Mouse (Mus musculus): ENCODE data around the gene Ube4b. TPM values are rescaled to one million over a fixed set of nuclear protein-coding genes. Genes with fewer than 3 reads are reported as not detected.
A peak's percentile ranks its signal among the peaks of the same experiment; 100 is the strongest.
"Not testable (repeated sequence)": the region's sequence is repeated elsewhere in the genome, so short reads cannot be mapped to it uniquely, and the experiment has no call there.

Ube4b gene
- total RNA-seq, 2 experiments from 2014 or later = 93.9 to 103 TPM

DNA sequence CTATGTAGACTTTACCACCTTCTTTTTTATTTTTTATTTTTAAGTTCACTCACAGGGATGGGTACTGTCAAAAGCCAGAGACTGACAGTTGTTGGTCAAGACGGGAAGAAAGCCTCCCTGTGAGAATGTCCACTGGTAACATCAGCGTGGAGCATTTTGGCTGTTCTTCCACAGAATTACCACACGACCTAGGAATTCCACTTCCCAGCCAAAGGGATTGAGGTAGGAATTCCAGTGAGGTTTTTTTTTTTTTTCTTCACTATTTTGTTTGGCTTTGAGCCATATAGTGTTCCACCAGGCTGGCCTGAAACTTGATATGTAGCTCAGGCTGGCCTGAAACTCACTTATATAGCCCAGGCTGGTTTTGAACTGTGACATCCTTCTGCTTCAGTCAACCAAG is 15.9 kb upstream of the Ube4b start:
- intact Hi-C loops (cut with DNase I) = no loop called here
- DNase-seq (ENCODE audit: low spot score in 2 of 2) = no peak

DNA sequence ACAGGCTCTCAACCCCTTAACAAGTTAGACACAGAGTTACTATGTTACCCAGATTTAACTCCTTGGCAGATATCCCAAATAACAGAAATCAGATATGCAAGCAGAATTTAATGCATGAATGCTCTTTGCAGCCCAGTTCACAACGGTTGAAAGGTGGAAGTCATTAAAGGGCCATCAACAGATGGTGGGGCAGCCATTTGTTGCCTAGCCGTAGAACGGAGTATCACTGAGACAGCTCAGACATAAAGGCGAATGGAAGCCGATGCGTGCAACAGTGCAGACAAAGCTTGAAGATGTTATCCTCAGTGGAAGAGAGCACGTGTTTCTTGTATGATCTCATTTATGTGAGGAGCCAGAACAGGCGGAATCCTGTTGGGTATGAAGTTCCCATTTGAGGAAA is 14.0 kb upstream of the Ube4b start:
- intact Hi-C loops (cut with DNase I) = no loop called here
- DNase-seq (ENCODE audit: low spot score in 2 of 2) = no peak

DNA sequence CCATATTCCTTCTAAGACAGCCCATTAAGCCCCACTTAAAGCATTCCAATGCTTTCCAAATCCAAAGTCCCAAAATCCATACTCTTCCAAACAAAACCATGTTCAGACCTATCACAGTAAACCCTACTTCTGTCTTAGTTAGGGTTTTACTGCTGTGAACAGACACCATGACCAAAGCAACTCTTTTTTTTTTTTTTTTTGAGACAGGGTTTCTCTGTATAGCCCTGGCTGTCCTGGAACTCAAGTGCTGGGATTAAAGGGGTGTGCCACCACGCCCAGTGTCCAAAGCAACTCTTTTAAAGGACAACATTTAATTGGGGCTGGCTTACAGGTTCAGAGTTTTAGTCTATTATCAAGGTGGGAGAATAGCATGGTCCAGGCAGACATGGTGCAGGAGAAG is 5.3 kb upstream of the Ube4b start:
- DNase-seq (ENCODE audit: low spot score in 2 of 2); intact Hi-C loops (cut with DNase I): not testable (repeated sequence)

DNA sequence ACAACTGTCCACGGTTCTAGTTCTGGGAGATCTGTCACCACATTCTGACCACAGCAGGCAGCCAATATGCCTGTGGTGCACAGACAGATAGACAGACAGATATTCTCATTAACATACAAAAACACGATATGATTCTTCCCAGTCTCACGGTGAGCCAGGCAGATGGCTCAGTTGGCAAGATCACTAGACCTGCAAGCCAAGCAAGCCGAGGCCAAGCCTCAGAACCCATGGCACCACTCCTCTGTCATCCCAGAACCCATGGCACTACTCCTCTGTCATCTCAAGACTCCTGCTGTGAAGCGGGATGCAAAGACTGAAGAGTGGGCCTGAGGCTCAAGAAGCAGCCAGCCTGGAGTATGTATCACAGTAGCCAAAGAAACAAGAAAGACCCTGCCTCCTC is 3.0 kb upstream of the Ube4b start:
- no peak for DNase-seq (ENCODE audit: low spot score in 2 of 2)
- intact Hi-C loops (cut with DNase I) = no loop called here

DNA sequence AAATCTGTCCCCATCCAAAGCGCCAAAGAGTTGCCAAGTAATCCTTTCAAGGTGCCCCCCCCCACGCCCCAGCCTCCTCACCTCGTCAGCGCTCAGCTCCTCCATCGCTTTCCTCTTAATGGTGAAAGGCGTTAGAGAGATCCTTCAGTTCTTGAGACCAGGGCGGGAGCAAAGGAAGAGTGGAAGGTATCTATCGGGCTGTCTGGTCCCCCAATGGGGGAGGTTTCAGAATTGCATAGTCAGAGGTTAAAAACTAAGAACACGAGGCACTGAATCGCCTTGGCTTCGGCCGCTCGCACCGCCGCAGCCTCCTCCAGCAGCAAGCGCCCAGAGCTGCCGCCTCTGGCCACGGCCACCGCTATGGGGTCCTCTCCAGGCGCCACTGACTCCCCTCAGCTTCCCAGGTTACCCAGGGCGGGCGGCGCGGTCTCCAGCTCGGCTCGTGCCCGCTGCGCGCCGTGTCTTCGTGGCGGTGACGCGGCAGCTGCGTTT is 702 bp downstream of the Ube4b start:
- intact Hi-C loops (cut with DNase I) = loop anchor here (1.0 to 2.0 kb wide), 2 partner anchors 19 to 27 kb away; no protein-coding TSS in a partner anchor
- DNase-seq (ENCODE audit: low spot score in 2 of 2) = peak in 1 of 2 experiments; percentile 45

DNA sequence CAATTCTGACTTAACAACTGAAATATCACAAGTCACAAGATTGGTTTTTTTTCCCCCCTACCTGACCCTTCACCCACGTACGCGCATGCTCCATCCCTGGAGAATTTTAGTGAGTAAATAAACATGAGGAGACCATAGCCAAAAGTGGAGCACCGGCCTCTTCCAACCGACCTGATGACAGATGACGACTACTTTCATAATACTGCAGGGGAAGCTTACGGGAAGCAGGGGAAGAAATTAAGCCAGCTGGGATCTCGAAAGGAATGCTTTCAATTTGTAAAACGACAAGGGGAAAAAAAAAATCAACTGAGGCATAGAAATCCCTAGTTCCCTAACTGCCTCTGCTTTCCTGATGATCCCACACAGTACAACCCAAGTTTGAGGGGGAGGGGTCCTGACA is 1.8 kb downstream of the Ube4b start:
- intact Hi-C loops (cut with DNase I) = no loop called here
- DNase-seq (ENCODE audit: low spot score in 2 of 2) = no peak

DNA sequence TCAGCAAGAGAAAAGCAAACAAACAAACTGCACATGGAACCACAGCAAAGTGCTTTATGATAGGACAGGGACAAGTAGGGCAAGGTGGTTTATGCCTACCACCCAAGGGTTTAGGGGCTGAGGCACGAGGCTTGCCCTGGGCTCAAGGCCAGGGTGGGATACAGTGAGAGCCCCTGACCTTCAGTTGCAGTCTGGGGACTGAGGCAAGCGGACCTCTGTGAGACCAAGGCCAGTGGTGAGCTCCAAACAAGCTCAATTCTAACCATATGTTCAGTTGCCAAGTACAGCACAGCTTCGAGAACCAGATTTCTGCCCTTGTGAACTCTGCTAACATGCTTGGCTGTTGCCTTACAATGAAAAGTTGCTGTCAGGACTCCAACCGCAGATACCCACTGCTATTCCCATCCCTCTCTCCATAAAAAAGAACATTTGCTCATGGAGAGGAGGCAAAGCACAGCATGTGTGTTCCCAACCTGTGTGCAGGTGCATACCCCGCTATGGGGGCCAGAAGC is 8.6 kb downstream of the Ube4b start:
- no peak for DNase-seq (ENCODE audit: low spot score in 2 of 2)
- intact Hi-C loops (cut with DNase I) = no loop called here

DNA sequence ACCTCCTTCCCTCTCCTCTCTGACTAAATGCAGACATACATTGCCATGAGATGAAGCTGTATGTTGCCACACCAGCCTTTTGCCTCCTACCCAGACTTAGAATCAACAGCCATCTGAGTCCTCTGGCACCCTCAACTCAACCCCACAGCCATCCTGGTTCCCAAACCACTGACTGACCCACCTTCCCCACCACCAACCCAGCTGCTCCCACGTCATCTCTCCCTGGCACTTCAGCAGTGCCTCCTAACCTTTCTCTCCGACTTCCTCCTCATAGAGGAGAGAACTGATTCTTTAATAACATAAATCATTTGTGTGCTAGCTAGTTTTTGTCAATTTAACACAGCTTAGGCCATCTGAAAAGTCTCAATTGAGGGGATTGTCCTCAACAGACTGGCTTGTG is 9.6 kb downstream of the Ube4b start:
- intact Hi-C loops (cut with DNase I) = no loop called here

DNA sequence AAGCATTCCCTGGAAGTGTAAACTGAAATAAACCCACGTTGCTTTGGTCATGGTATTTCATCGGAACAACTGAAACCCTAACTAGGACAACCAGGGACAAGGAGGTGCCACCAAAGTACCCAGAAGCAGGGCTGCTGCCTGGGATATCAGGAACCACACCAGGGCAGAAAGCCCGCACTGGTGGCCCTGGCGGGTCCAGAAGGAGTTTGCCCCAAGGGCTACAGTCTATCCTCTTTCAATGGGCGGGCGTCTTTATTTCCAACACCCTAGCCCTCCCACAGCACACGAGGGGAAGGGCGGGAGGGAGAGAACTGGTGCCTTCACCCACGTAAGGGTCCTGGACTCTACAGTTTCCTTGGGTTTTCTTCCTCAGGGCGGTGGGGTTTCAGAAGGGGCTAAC is 10.1 kb downstream of the Ube4b start:
- no peak for DNase-seq (ENCODE audit: low spot score in 2 of 2)
- intact Hi-C loops (cut with DNase I) = no loop called here

More for the DNA sequence above, 9.6 kb downstream of the Ube4b start:
- no peak for DNase-seq (ENCODE audit: low spot score in 2 of 2)

DNA sequence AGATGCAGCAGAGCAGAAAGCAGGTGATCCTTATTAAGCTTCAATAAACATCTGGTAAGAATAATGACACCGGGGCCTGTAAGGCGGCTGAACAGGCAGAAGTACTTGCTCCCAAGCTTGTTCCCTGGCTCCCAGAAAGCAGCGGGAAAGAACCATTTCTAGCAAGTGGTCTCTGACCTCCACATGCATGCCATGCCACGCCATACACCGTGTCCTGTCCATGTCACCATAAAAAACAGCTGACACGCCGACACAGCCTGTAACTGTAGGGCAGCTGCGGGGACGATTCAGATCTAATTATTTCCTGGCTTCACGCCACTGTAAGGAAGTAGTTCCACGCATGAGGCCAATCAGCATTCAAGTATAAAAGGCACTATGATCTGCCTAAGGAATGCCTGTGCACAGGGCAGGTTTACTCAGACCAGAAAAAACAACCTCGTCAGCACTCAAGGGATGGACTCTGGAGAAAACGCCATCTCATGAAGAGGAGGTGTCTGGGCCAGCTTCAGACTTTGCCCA is 10.8 kb downstream of the Ube4b start:
- intact Hi-C loops (cut with DNase I) = no loop called here

DNA sequence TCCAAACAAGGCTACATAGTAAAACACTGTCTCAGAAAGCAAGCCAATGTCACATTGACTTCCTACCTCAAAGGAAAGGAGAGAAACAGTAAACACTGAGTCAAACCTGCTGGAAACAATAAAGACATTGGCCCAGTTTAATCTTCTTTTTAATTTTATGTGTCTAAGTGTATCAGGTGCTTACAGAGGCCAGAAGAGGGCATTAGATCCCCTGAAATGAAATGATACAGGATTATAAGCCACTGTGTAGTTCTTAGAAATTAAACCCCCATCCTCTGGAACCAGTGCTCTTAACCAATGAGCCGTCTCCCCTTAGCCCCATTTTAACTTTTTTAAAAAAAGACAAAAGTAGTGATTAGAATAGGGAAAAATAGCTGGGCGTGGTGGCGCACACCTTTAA is 12.3 kb downstream of the Ube4b start:
- DNase-seq (ENCODE audit: low spot score in 2 of 2) = no peak
- intact Hi-C loops (cut with DNase I) = no loop called here

More for the DNA sequence above, 10.8 kb downstream of the Ube4b start:
- no peak for DNase-seq (ENCODE audit: low spot score in 2 of 2)

DNA sequence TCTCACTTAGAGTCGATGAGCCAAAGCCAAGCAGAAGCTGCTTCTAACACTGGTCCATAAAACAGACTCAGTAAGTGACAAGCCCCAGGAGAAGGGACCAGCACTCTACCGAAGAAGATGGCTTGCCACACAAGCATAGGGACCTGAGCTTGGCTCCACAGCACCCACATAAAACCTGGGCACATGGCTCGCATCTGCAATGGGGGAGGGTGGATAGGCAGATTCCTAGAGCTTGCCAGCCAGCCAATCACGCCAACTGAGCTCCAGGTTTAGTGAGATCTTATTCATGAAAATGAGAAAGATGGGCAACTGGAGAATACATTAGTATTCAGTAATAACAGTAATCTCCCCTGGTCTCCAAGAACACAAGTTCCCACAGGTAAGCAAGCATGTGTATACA is 16.8 kb downstream of the Ube4b start:
- intact Hi-C loops (cut with DNase I) = no loop called here
- DNase-seq (ENCODE audit: low spot score in 2 of 2) = peak in 1 of 2 experiments; percentile 54

DNA sequence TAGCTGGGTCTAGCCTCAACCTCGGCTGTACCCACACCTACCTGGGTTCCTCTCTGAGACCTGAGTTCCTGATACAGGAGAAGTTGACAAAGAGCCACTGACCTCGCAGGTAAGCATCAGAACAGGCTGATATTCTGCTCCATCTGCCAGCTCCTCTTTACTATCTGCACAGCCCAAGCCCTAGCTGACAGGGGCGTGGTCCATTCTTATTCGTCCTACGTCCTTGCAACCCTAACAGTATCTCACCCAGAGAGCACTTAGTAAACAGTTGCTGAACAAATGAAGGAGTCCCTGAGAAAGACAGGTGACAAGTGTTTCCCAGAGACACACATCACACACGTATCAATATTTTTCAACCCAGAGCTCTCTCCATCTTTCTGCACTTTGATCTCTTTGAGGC is 18.2 kb downstream of the Ube4b start:
- intact Hi-C loops (cut with DNase I) = no loop called here
- DNase-seq (ENCODE audit: low spot score in 2 of 2) = no peak

DNA sequence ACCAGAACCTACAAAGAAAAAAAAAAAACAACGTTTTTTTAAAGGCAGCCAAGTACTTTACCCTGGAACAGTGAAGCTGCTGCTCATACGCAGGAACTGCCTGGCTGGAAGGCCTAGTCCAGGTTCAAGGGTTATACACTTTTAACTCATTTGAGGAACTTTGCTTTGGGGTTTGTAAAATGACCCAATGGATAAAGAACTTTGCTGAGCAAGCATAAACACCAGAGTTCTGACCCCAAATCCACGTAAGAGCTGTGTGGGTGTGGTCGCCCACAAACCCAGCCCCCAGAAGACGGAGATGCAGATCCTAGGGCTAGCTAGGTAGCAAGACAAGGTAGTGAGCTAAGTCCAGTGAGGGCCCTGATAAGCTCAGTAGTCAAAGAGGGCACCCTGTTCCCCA is 19.1 kb downstream of the Ube4b start:
- no peak for DNase-seq (ENCODE audit: low spot score in 2 of 2)

DNA sequence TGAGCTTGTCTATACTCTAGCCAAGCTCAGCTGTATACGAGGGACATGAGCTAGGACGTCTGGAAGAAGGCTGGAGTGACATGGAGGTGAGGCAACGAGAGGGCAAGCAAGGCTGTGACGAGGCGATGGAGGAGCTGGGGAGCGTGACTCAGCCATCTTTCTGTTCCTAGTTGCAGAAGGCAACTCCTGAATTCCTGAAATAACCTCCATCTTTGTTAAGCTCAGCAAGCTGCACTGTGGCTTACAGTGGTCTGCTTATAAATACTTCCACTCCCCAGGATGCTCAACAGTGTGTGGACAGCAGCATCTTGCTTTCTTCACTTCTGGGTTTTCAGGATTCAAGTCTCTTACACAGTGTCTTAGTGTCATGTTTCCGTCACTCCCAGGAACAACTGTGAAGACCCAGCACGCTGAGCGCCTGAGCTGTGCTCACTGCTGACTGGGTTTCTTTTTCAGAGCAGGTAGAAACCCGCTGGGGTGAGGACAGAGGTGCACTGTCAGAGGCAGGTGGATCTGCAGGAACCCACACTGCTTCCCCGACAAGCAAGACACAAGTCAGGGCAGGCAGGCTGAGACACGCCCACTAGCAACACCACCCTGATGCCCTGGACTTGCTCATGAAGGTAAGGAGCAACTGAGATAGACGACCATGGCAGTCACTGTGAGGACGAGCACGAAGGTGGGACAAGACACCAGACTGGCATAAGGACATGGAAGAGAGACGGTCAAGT is 20.7 kb downstream of the Ube4b start:
- no peak for DNase-seq (ENCODE audit: low spot score in 2 of 2)
- intact Hi-C loops (cut with DNase I) = no loop called here

More for the DNA sequence above, 19.1 kb downstream of the Ube4b start:
- intact Hi-C loops (cut with DNase I) = no loop called here

DNA sequence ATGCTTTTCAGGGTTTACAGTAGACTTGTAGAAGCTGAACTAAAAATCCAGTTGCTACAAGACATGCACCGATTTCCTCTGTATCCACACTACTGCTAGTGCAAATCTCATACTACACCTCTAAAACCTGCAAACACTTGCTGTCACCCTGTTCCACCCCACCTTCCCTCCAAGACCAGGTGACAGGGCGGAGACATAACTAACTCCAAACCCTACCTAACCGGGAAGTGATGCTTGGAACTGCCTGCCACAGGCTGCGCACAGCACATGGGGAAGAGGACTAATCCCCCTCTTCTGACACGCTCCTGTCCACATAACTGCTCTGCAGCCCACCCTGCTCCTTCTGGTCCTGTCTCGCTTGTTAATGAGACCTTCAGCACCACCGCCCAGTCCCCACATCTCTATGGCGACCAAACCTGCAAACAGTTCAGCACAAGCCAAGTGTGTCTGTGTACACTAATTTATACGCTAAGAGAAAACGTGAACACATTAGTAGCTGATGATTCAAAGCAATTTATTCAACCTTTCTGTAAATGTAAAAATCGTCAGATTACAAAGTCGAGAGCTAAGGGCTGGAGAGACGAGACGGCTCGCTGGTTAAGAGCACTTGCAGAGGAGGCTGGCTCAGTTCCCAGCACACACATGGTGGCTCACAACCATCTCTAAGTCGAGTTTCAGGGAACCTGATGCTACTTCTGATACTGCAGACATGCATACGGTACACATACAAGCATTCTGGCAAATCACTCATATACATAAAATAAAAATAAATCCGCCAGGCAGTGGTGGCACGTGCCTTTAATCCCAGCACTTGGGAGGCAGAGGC is 21.7 kb downstream of the Ube4b start:
- intact Hi-C loops (cut with DNase I) = no loop called here
- peak in 1 of 2 experiments; percentile 70 for DNase-seq (ENCODE audit: low spot score in 2 of 2)

DNA sequence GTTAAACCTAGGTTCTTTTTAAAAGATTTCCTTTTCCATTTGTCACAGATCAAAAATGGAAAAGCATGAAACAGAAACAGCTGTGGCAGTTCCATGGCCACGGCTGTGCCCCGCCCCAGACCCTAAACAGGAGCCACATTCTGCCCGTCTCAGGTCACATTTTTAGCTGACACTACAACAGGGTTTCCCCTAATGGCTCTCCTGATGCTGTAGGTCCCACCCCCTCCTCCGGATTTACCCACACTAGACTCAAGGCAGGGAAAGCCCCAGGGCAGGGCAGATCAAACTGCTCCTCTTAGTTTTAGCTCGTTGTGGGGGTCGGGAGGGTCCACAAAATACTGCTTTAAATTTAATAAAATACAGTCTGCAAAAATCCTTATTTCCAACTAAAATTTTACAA is 23.5 kb downstream of the Ube4b start:
- DNase-seq (ENCODE audit: low spot score in 2 of 2) = no peak
- intact Hi-C loops (cut with DNase I) = no loop called here

DNA sequence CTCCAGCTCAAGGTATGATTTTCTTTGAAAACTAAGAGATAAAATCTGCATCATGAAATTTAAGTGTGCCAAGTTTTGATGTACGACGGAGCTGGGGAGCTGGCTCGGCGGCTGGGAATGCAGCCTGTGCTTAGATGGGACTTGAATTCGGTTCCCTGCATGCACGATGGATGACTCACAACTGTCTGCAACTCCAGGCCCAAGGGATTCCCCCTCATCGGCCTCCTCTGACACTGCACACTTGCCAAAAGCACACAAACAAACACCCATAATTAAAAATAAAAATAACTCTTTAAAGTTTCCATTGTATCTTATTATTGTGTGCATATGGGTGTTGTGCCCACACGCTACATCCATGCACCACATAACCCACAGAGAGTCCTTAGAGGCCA is 25.0 kb downstream of the Ube4b start:
- intact Hi-C loops (cut with DNase I) = no loop called here

DNA sequence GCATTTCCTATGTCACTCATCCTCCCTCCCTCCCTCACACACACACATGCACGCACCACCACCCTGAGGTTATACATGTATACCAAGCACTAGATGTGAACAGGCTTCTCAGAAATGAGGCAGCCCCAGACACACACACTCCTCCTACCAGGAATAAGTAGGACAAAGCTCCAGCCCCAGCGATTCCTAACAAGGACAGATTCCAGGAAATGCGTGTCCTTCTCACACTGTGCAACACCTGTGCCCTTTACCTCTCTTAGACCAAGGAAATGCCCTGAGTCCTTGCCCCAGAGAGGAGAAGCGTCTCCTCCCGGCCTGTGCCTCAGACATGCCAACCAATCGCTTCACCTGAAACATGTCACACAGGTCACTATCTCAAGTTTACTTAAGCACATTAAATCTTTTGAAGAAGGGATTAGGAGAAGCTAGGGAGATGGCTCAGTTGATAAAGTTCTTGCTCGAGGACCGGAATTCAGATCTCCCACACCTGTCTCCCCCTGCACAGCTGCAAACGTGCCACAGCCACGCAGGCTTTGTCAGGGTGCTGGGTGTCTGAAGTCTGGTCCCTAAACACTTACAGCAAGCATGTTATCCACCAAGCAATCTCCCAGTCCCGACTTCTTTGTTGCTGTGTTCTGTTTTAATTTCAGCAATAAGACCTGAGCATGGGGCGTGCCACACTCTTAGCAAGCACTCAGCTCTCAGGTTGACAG is 25.5 kb downstream of the Ube4b start:
- intact Hi-C loops (cut with DNase I) = no loop called here

More for the DNA sequence above, 25.0 kb downstream of the Ube4b start:
- DNase-seq (ENCODE audit: low spot score in 2 of 2) = peak in 1 of 2 experiments; percentile 69

More for the DNA sequence above, 25.5 kb downstream of the Ube4b start:
- DNase-seq (ENCODE audit: low spot score in 2 of 2) = no peak
